Mouse (Mus musculus) lung, postnatal 14 days (tissue): ENCODE data around the gene Ccdc106.
"Not testable (repeated sequence)": the region's sequence is repeated elsewhere in the genome, so short reads cannot be mapped to it uniquely, and the experiment has no call there.

Source experiments
- DNase-seq: peaks from one replicate; pipeline ENCODE4 v3.0.0; 2021

Gene Ccdc106

DNA sequence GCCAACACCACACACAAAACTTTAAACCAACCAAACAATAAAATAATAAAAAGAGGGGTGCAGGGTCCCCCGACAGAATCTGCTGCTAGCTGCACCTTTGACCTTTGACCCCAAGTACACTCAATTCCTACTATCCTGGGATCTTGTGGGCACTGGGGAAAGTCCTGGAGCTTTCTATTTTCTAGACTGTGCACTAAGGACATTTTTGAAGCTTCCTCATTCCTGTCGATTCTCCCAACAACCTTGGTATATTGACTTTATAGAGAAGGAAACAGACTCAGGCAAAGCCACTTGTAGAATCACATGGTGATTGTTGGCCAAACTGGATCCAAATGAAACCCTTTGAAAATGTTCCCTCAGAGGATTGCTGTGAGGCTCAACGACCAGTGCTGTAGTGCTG, 4.3 kb upstream of the Ccdc106 start:
- no peak for DNase-seq

- no peak for DNase-seq
Observed at GRCm38 (mm10) chr7:5016920-5017319, 3.4 kb upstream of the Ccdc106 start.

DNA sequence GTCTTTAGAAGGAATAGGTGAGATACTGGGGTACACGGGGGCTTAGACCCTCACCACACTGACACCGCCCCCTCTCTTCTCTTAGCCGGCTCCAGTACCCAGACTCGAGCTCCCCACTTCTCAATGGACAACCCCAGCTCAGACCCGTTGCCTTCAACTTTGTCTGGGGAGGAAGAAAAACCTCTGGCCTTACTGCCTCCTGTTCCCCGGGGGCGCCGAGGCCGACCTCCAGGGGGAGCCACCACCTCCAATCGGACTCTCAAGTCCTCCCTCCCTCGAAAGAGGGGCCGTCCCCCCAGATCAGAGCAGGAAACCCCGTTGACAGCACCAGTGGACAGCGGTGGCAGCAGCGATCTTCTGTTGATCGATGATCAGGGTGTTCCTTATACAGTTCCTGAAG, 3.0 kb upstream of the Ccdc106 start:
- DNase-seq = no peak

- DNase-seq = no peak
Observed at GRCm38 (mm10) chr7:5017931-5018330, 2.4 kb upstream of the Ccdc106 start.

- DNase-seq = not testable (repeated sequence)
Observed at GRCm38 (mm10) chr7:5019576-5019975, 777 bp upstream of the Ccdc106 start.

- DNase-seq = peak; percentile 24
Observed at GRCm38 (mm10) chr7:5020685-5021084, 332 bp downstream of the Ccdc106 start.

- DNase-seq = no peak
Observed at GRCm38 (mm10) chr7:5021197-5021596, 844 bp downstream of the Ccdc106 start.

- DNase-seq = no peak
Observed at GRCm38 (mm10) chr7:5029543-5029942, 9.2 kb downstream of the Ccdc106 start.

DNA sequence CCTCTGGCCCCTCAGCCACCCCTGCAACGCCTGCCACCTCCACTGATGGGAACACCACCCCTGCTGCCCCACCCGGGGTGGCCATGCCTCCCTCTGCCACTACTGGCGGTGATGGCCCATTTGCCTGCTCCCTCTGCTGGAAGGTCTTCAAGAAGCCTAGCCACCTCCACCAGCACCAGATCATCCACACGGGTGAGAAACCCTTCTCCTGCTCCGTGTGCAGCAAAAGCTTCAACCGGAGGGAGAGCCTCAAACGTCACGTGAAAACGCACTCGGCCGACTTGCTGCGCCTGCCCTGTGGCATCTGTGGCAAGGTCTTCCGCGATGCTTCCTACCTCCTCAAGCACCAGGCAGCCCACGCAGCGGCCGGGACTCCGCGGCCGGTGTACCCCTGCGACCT, 9.6 kb downstream of the Ccdc106 start:
- no peak for DNase-seq

- no peak for DNase-seq
Observed at GRCm38 (mm10) chr7:5030554-5031275, 10.4 kb downstream of the Ccdc106 start.

GRCm38 (mm10) chr7:5031496-5031895, 11.1 kb downstream of the Ccdc106 start:
- DNase-seq = no peak

DNA sequence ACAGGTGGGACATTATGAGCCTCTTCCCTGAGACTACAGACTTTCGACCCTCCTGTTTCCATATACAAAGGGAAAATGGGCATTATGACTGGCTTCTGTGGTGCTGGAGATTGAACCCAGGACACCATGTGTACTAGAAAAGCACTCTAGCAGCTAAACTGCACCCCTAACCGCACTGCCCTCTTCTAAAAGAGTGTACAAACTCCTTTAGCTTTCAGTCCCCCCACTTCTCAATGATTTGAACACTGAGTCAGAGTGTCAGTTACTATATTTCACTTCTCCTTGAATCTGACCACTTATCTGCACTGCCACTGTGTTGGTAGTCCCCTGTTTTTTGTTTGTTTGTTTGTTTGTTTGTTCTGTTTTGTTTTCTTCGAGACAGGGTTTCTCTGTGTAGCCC, 13.5 kb downstream of the Ccdc106 start, which contains the start of gene 4632433K11Rik:
Gene 4632433K11Rik, plus strand, starts transcription at position 301 of the 400 bp plus-strand sequence.
- DNase-seq = no peak

DNA sequence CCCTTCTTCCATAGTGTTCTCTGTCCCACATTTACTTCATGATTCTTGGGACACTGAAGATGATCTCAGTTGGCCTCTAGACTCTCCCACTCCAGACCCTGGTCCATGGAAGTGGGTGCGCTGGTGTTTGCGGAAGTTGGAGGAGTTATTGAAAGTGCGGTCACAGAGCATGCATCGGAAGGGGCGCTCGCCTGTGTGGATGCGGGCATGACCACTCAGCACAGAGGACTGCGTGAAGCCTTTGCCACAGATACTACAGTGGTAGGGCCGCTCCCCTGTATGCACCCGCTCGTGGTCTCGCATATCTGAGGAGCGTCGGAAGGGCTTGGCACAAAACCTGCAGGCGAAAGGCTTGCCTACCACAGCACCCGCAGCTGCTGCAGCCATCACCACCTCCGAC, 15.3 kb downstream of the Ccdc106 start:
- no peak for DNase-seq

- no peak for DNase-seq
Observed at GRCm38 (mm10) chr7:5036136-5036535, 15.8 kb downstream of the Ccdc106 start.

- DNase-seq = no peak
Observed at GRCm38 (mm10) chr7:5037026-5037425, 16.7 kb downstream of the Ccdc106 start.

DNA sequence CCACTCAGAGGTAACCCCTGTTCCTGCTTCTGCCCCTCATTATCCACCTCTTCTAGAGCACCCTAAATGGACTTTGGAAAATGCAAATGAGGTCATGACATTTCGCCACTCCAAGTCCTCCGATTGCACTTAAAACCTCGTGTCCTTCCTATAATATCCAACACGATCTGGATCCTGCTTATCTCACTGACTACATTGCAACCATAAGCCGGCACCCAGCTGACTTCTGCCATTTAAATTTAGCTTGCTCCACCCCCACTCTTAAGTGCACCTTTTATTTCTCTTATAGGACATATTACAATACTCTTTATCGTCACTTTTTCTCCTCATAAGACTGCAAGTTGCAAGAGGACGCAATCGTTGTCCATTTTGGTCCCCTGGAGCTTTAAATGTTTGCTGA, 17.1 kb downstream of the Ccdc106 start:
- DNase-seq = no peak

DNA sequence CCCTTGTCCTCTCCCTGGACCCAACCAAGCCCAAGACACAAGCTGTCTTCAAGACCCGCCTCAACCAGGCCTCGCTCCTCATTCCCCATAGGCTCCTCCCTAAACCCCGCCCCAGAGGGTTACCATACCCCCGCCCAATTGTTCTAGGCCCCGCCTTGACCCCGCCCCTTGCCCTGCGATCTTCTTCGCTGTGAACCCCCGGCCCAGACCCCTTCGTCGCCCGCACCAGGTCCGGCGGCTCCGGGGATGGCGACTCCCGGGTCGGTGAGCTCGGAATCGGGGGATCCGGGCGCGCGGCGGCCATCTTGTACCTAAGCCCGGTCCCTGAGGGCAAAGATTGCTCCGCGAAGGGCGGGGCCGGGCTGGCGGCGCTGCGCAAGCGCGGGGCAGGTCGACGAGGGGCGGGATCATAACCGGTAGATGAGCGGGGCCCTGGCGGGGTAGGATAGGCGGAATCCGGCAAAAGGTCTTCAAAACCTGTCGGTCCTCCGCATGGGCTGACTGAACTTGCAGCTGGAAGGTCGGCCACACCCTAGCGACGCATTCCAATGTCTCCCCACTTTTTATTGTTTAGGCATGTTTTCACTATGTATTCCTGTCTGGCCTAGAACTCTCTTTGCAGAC, 17.9 kb downstream of the Ccdc106 start, which contains the start of gene Zfp784:
Gene Zfp784, minus strand, starts transcription at position 338 of the 624 bp plus-strand sequence.
- peak; percentile 92 for DNase-seq

GRCm38 (mm10) chr7:5038940-5039339, 18.6 kb downstream of the Ccdc106 start:
- no peak for DNase-seq

- DNase-seq = no peak
Observed at GRCm38 (mm10) chr7:5044981-5045380, 24.6 kb downstream of the Ccdc106 start.

- no peak for DNase-seq
Observed at GRCm38 (mm10) chr7:5046112-5046511, 25.8 kb downstream of the Ccdc106 start.

DNA sequence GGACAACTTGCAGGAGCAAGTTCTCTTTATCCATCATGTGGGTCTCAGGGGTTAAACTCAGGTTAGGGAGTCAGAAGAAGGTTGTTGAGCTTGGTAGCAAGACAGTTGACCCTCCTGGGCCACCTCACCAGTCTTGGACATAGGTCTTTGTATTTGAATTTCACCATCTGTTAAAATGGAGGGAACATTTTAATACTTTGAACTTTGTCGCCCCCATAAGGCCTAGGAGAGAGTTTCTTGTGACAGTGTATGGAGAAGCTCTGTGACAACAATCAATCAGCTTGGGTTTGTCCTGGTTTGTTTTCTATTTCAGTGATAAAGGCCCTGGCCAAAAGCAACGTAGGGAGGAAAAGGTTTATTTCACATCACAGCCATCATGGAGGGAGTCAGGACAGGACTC, 27.0 kb downstream of the Ccdc106 start:
- peak; percentile 53 for DNase-seq

- peak; percentile 79 for DNase-seq
Observed at GRCm38 (mm10) chr7:5051193-5052192, 31.1 kb downstream of the Ccdc106 start, which contains the start of gene Zfp580. Gene Zfp580, plus strand, starts transcription at chr7:5051538.

DNA sequence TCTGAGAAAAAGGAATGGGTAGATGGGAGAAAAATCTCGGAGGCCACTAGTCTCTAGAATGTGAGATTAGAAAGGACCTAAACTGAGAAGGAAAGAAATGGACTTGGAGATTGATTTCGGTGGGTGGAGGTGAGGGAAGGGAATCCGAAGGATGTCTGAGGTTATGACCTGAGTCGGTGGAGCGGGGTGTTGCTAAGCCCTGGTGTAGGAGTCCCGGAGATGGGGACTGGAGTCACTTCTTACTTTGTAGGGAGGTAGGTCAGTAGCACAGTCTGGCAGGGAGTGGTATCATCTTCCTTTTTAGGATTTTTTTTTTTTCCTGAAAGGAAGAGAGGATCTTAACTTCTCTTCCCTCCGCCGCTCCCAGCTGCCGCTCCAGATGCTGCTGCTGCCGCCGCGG, 32.1 kb downstream of the Ccdc106 start:
- no peak for DNase-seq
